Mouse (Mus musculus): ENCODE data around the gene Ctf1.
A peak's percentile ranks its signal among the peaks of the same experiment; 100 is the strongest.
"Not testable (repeated sequence)": the region's sequence is repeated elsewhere in the genome, so short reads cannot be mapped to it uniquely, and the experiment has no call there.

The Ctf1 gene

GRCm38 (mm10) chr7:127708207-127709078 is 4.1 kb upstream of the Ctf1 start, which contains the start of gene Bcl7c:
Gene Bcl7c (minus strand): TSS chr7:127708933.
- no peak for TF ChIP-seq GATA4 (IDR thresholded peaks at IDR 0.05; ENCODE audit: insufficient replicate concordance, low read length)

- TF ChIP-seq GATA4 (IDR thresholded peaks at IDR 0.05; ENCODE audit: insufficient replicate concordance, low read length) = no peak
These were observed 3.1 kb upstream of the Ctf1 start for GRCm38 (mm10) chr7:127709261-127709979.

GRCm38 (mm10) chr7:127711031-127711430 is 1.5 kb upstream of the Ctf1 start:
- no peak for TF ChIP-seq GATA4 (IDR thresholded peaks at IDR 0.05; ENCODE audit: insufficient replicate concordance, low read length)

DNA sequence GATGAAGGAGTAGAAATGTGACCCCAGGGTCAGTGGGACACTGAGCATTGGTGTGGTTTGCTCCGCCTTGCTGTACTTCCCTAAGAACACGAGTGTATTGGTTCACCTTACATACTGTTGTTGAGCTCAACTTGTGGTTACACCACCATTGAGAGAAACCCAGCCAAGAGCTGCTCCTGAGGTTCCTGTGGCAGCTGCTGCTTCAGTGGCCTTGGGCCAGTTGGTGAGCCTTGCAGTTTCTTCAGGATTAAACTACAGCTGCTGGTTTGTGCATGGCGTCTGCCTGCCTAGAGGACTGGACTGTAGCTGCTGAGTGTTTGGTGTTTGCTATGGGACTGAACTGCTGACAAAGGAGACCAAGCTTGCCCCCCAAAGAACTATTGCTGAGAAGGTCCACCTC is 1.1 kb upstream of the Ctf1 start:
- TF ChIP-seq GATA4 (IDR thresholded peaks at IDR 0.05; ENCODE audit: insufficient replicate concordance, low read length) = no peak

DNA sequence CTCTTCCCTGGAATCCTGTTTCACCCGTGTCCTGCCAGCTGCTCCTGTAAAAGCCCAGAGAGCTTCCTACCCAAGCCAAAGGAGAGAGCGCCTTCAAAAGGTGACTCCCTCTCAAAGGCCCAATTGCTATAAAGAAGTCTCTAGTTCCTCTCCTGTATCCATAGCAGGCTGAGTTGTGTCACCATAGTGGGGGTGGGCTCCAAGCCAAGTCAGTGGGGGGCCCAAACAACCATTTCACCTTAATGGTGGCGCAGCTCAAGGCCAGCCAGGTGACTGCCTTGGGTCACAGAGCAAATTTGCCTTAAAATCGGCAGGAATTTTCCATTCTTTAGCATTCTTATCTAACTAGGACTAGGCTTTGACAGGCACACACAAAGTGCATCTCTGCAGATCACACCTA is 2.3 kb downstream of the Ctf1 start:
- no peak for TF ChIP-seq GATA4 (IDR thresholded peaks at IDR 0.05; ENCODE audit: insufficient replicate concordance, low read length)

- no peak for TF ChIP-seq GATA4 (IDR thresholded peaks at IDR 0.05; ENCODE audit: insufficient replicate concordance, low read length)
These were observed 4.5 kb downstream of the Ctf1 start for GRCm38 (mm10) chr7:127716992-127717391.

- TF ChIP-seq GATA4 (IDR thresholded peaks at IDR 0.05; ENCODE audit: insufficient replicate concordance, low read length) = no peak
These were observed 5.8 kb downstream of the Ctf1 start for GRCm38 (mm10) chr7:127718339-127718738.

GRCm38 (mm10) chr7:127719258-127719657 is 6.7 kb downstream of the Ctf1 start:
- no peak for TF ChIP-seq GATA4 (IDR thresholded peaks at IDR 0.05; ENCODE audit: insufficient replicate concordance, low read length)

DNA sequence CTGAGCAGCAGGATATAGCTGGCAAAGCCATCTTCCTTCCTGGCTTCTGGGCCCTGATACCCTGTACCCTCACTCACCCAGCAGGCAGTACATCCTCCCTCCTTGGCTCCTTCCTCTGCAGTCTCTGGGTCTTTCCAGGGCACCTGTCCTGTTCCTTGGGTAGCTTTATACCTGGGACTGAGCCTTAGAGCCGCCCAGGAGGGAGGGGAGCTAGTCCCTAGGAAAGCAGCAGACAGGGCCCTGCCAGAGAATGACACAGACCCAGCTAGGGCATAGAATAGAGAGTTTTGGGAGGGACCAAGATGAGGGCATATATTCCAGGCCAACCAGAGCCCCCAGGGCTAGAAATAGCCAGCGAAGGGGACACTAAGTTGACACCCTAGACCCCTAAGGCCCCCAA is 13.0 kb downstream of the Ctf1 start:
- TF ChIP-seq GATA4 (IDR thresholded peaks at IDR 0.05; ENCODE audit: insufficient replicate concordance, low read length) = no peak

DNA sequence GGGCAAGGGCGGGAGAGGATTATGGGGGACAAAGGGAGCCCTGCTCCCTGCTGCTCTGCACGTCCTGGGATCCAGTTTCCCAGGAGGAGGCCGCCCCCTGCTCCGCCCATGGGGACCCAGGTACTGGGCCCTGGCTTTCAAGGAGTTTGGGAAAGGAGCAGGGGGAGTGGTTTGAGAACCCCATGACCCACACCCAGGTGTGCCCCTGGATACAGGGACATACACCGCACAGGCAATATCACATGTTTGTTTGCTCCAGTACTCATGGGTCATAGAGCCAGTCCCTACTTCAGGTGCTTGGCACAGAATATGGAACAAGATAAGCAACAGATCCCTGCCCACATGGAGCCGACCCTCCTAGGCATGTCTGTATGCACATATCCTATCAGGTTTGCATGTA is 13.4 kb downstream of the Ctf1 start:
- no peak for TF ChIP-seq GATA4 (IDR thresholded peaks at IDR 0.05; ENCODE audit: insufficient replicate concordance, low read length)

- no peak for TF ChIP-seq GATA4 (IDR thresholded peaks at IDR 0.05; ENCODE audit: insufficient replicate concordance, low read length)
These were observed 15.4 kb downstream of the Ctf1 start for GRCm38 (mm10) chr7:127727898-127728297.

DNA sequence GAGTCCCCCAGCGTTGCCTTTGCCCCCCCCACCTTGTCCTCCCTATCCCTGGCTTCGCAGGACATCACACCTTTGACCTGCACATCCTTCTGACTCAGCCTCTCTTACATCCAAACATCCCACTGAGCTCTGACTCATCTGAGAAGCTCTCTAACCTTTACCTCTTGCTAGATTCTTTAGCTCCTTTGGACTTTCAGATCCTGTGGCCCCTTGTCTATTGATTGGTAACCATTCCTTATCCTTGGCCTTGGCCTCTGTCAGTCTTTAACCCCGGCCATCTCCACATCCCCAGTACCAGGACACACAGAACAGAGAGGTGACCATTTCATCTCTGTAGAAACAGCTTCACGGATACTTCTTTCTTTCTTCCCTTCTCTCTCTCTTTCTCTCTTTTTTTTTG is 17.6 kb downstream of the Ctf1 start:
- TF ChIP-seq GATA4 (IDR thresholded peaks at IDR 0.05; ENCODE audit: insufficient replicate concordance, low read length) = no peak

DNA sequence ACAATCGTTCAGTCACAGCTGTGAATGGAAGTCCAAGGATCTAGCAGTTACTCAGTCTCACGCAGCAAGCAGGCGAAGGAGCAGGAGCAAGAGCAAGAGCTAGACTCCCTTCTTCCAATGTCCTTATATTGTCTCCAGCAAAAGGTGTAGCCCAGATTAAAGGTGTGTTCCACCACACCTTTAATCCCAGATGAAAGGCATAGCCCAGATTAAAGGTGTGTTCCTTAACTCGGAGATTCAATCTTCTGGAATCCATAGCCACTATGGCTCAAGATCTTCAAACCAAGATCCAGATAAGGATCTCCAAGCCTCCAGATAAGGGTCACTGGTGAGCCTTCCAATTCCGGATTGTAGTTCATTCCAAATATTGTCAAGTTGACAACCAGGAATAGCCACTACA is 19.5 kb downstream of the Ctf1 start, which contains the start of gene Ctf2:
TSS of gene Ctf2 (minus strand) at position 101 of the 400 bp plus-strand sequence.
- TF ChIP-seq GATA4 (IDR thresholded peaks at IDR 0.05; ENCODE audit: insufficient replicate concordance, low read length) = not testable (repeated sequence)

- no peak for TF ChIP-seq GATA4 (IDR thresholded peaks at IDR 0.05; ENCODE audit: insufficient replicate concordance, low read length)
These were observed 32.0 kb downstream of the Ctf1 start, which contains the start of gene Fbxl19 for GRCm38 (mm10) chr7:127744366-127745045. Gene Fbxl19 (plus strand): TSS chr7:127744543.

- peak; percentile 64; the same call in 1 of the 2 replicates for TF ChIP-seq GATA4 (IDR thresholded peaks at IDR 0.05; ENCODE audit: insufficient replicate concordance, low read length)
These were observed 32.7 kb downstream of the Ctf1 start for GRCm38 (mm10) chr7:127745251-127745651.

Data from liver, adult (tissue).